Mouse (Mus musculus): ENCODE measurements around the gene Tepsin. TPM values are rescaled to one million over a fixed set of nuclear protein-coding genes. Genes with fewer than 3 reads are reported as not detected.
A peak's percentile ranks its signal among the peaks of the same experiment; 100 is the strongest.

The Tepsin gene
- polyA plus RNA-seq, 1 experiment = 28.5 TPM

- WGBS = 92% methylated on average over 11 of the region's 11 CpGs
- no peaks in the 10 kb centered on the region for H3K4me1 ChIP-seq (ENCODE audit: control insufficient read depth, insufficient read depth, low read length)
- no peaks in the 10 kb centered on the region for H3K36me3 ChIP-seq (ENCODE audit: control insufficient read depth, insufficient read depth, low read length)
- H3K27ac ChIP-seq (ENCODE audit: insufficient read depth, low read depth, low read length) = no peak overlapping the region
- H3K27me3 ChIP-seq (replicated peaks; ENCODE audit: control insufficient read depth, insufficient read depth, low read length) = no peaks in the 10 kb centered on the region
- TF ChIP-seq CTCF (conservative IDR thresholded peaks at IDR 0.05; ENCODE audit: insufficient read depth, insufficient read length, low read depth, low read length) = no peak
- TF ChIP-seq POLR2A (IDR thresholded peaks at IDR 0.05; ENCODE audit: low read depth, low read length) = no peak
- no peak for DNase-seq
- no peak overlapping the region for H3K4me3 ChIP-seq (ENCODE audit: insufficient read depth, low read depth, low read length)
Measured at GRCm38 (mm10) chr11:120064668-120065040, 33.9 kb downstream of the Tepsin start.

GRCm38 (mm10) chr11:120064006-120064667, 34.4 kb downstream of the Tepsin start:
- TF ChIP-seq CTCF (conservative IDR thresholded peaks at IDR 0.05; ENCODE audit: insufficient read depth, insufficient read length, low read depth, low read length) (no peak), POLR2A (IDR thresholded peaks at IDR 0.05; ENCODE audit: low read depth, low read length) (no peak)
- no peaks in the 10 kb centered on the region for H3K36me3 ChIP-seq (ENCODE audit: control insufficient read depth, insufficient read depth, low read length)

GRCm38 (mm10) chr11:120063326-120063725, 35.2 kb downstream of the Tepsin start:
- TF ChIP-seq CTCF (conservative IDR thresholded peaks at IDR 0.05; ENCODE audit: insufficient read depth, insufficient read length, low read depth, low read length) = no peak
- no peak for TF ChIP-seq POLR2A (IDR thresholded peaks at IDR 0.05; ENCODE audit: low read depth, low read length)
- Histone ChIP-seq H3K4me1 (ENCODE audit: control insufficient read depth, insufficient read depth, low read length) (no peaks in the 10 kb centered on the region), H3K27ac (ENCODE audit: insufficient read depth, low read depth, low read length) (no peak overlapping the region), H3K36me3 (ENCODE audit: control insufficient read depth, insufficient read depth, low read length) (no peaks in the 10 kb centered on the region), H3K4me3 (ENCODE audit: insufficient read depth, low read depth, low read length) (no peak overlapping the region), H3K27me3 (replicated peaks; ENCODE audit: control insufficient read depth, insufficient read depth, low read length) (no peaks in the 10 kb centered on the region)
- WGBS = 90% methylated on average over 5 of the region's 5 CpGs
- no peak for DNase-seq

More at GRCm38 (mm10) chr11:120064006-120064667, 34.4 kb downstream of the Tepsin start:
- 85% methylated on average over 12 of the region's 13 CpGs for WGBS
- no peak for DNase-seq
- Histone ChIP-seq H3K27me3 (replicated peaks; ENCODE audit: control insufficient read depth, insufficient read depth, low read length) (no peaks in the 10 kb centered on the region), H3K4me1 (ENCODE audit: control insufficient read depth, insufficient read depth, low read length) (no peaks in the 10 kb centered on the region), H3K27ac (ENCODE audit: insufficient read depth, low read depth, low read length) (no peak overlapping the region), H3K4me3 (ENCODE audit: insufficient read depth, low read depth, low read length) (no peak overlapping the region)

GRCm38 (mm10) chr11:120060634-120061033, 37.9 kb downstream of the Tepsin start:
- WGBS = 43% methylated on average over 8 of the region's 8 CpGs
- TF ChIP-seq CTCF (conservative IDR thresholded peaks at IDR 0.05; ENCODE audit: insufficient read depth, insufficient read length, low read depth, low read length) (no peak), POLR2A (IDR thresholded peaks at IDR 0.05; ENCODE audit: low read depth, low read length) (no peak)
- no peak for DNase-seq
- Histone ChIP-seq H3K4me3 (ENCODE audit: insufficient read depth, low read depth, low read length) (no peak overlapping the region), H3K27me3 (replicated peaks; ENCODE audit: control insufficient read depth, insufficient read depth, low read length) (no peaks in the 10 kb centered on the region), H3K36me3 (ENCODE audit: control insufficient read depth, insufficient read depth, low read length) (no peaks in the 10 kb centered on the region), H3K4me1 (ENCODE audit: control insufficient read depth, insufficient read depth, low read length) (no peaks in the 10 kb centered on the region), H3K27ac (ENCODE audit: insufficient read depth, low read depth, low read length) (no peak overlapping the region)

GRCm38 (mm10) chr11:120055953-120056732, 42.4 kb downstream of the Tepsin start:
- WGBS = 87% methylated on average over 12 of the region's 12 CpGs
- TF ChIP-seq CTCF (conservative IDR thresholded peaks at IDR 0.05; ENCODE audit: insufficient read depth, insufficient read length, low read depth, low read length) (no peak), POLR2A (IDR thresholded peaks at IDR 0.05; ENCODE audit: low read depth, low read length) (no peak)
- DNase-seq = no peak
- H3K27me3 ChIP-seq (replicated peaks; ENCODE audit: control insufficient read depth, insufficient read depth, low read length) = no peaks in the 10 kb centered on the region
- no peak overlapping the region for H3K4me3 ChIP-seq (ENCODE audit: insufficient read depth, low read depth, low read length)
- H3K27ac ChIP-seq (ENCODE audit: insufficient read depth, low read depth, low read length) = no peak overlapping the region
- H3K4me1 ChIP-seq (ENCODE audit: control insufficient read depth, insufficient read depth, low read length) = no peaks in the 10 kb centered on the region
- H3K36me3 ChIP-seq (ENCODE audit: control insufficient read depth, insufficient read depth, low read length) = no peaks in the 10 kb centered on the region

- DNase-seq = no peak
- H3K4me1 ChIP-seq (ENCODE audit: control insufficient read depth, insufficient read depth, low read length) = no peaks in the 10 kb centered on the region
- no peaks in the 10 kb centered on the region for H3K36me3 ChIP-seq (ENCODE audit: control insufficient read depth, insufficient read depth, low read length)
- 93% methylated on average over 4 of the region's 4 CpGs for WGBS
- H3K27me3 ChIP-seq (replicated peaks; ENCODE audit: control insufficient read depth, insufficient read depth, low read length) = no peaks in the 10 kb centered on the region
- H3K27ac ChIP-seq (ENCODE audit: insufficient read depth, low read depth, low read length) = no peak overlapping the region
- TF ChIP-seq POLR2A (IDR thresholded peaks at IDR 0.05; ENCODE audit: low read depth, low read length) = no peak
- TF ChIP-seq CTCF (conservative IDR thresholded peaks at IDR 0.05; ENCODE audit: insufficient read depth, insufficient read length, low read depth, low read length) = no peak
- no peak overlapping the region for H3K4me3 ChIP-seq (ENCODE audit: insufficient read depth, low read depth, low read length)
Measured at GRCm38 (mm10) chr11:120053846-120054245, 44.7 kb downstream of the Tepsin start.

- H3K4me3 ChIP-seq (ENCODE audit: insufficient read depth, low read depth, low read length) = no peak overlapping the region
- H3K27ac ChIP-seq (ENCODE audit: insufficient read depth, low read depth, low read length) = no peak overlapping the region
- DNase-seq = peak; percentile 28
- no peaks in the 10 kb centered on the region for H3K27me3 ChIP-seq (replicated peaks; ENCODE audit: control insufficient read depth, insufficient read depth, low read length)
- 62% methylated on average over 9 of the region's 9 CpGs for WGBS
- H3K4me1 ChIP-seq (ENCODE audit: control insufficient read depth, insufficient read depth, low read length) = no peaks in the 10 kb centered on the region
- H3K36me3 ChIP-seq (ENCODE audit: control insufficient read depth, insufficient read depth, low read length) = no peaks in the 10 kb centered on the region
- TF ChIP-seq CTCF (conservative IDR thresholded peaks at IDR 0.05; ENCODE audit: insufficient read depth, insufficient read length, low read depth, low read length) (no peak), POLR2A (IDR thresholded peaks at IDR 0.05; ENCODE audit: low read depth, low read length) (no peak)
Measured at GRCm38 (mm10) chr11:120052274-120052673, 46.3 kb downstream of the Tepsin start.
